Mouse (Mus musculus) left cerebral cortex, postnatal 10 days (tissue): Measurements from ENCODE around the gene Ephx1. TPM values are rescaled to one million over a fixed set of nuclear protein-coding genes. Genes with fewer than 3 reads are reported as not detected.
"Not testable (repeated sequence)": the region's sequence is repeated elsewhere in the genome, so short reads cannot be mapped to it uniquely, and the experiment has no call there.

Experiments used
- DNase-seq, 2 experiments: peaks; one replicate each; pipeline ENCODE4 v3.0.0; 2021 to 2022; ENCODE audit warnings: low spot score in 2 of 2, mixed read lengths in 1 of 2; ENCODE audit errors: extremely low spot score in 1 of 2
- intact Hi-C: fragments of 180-260 bp; cut with DNase I; formaldehyde crosslinking; loops from one replicate; pipeline ENCODE4 v1.15.1; 2025
- total RNA-seq, 2 experiments: library from RNA; stranded (reverse); gene quantifications; 2 replicates each; pipeline ENCODE4 v1.2.3; 2021

Gene Ephx1
- total RNA-seq, 2 experiments from 2014 or later: 12.3 to 12.7 TPM

GRCm38 (mm10) chr1:180944553-180944952 is 76.2 kb downstream of the Ephx1 start:
- no peak for DNase-seq
- intact Hi-C loops: no loop called here

- intact Hi-C loops: no loop called here
- no peak for DNase-seq
Observed at GRCm38 (mm10) chr1:180943896-180944295, 76.8 kb downstream of the Ephx1 start.

- intact Hi-C loops: no loop called here
- DNase-seq: no peak
Observed at GRCm38 (mm10) chr1:180943032-180943644, 77.6 kb downstream of the Ephx1 start.

GRCm38 (mm10) chr1:180942166-180943031 is 78.3 kb downstream of the Ephx1 start, which contains the start of gene Tmem63a:
Tmem63a (plus strand) TSS chr1:180942344.
- intact Hi-C loops: no loop called here
- DNase-seq: peak in 1 of 2 experiments; percentile 78

GRCm38 (mm10) chr1:180941726-180942125 is 79.0 kb downstream of the Ephx1 start:
- no peak for DNase-seq
- intact Hi-C loops: no loop called here

- DNase-seq: no peak
- intact Hi-C loops: no loop called here
Observed at GRCm38 (mm10) chr1:180940776-180941460, 79.8 kb downstream of the Ephx1 start.

- DNase-seq, intact Hi-C loops: not testable (repeated sequence)
Observed at GRCm38 (mm10) chr1:180938781-180939180, 81.9 kb downstream of the Ephx1 start.

- DNase-seq: not testable (repeated sequence)
Observed at GRCm38 (mm10) chr1:180937631-180938030, 83.1 kb downstream of the Ephx1 start.

GRCm38 (mm10) chr1:180936610-180937398 is 83.9 kb downstream of the Ephx1 start:
- peak in 1 of 2 experiments; percentile 70 for DNase-seq
- intact Hi-C loops: not testable (repeated sequence)

More at GRCm38 (mm10) chr1:180937631-180938030, 83.1 kb downstream of the Ephx1 start:
- intact Hi-C loops: not testable (repeated sequence)

GRCm38 (mm10) chr1:180934467-180935419 is 86.0 kb downstream of the Ephx1 start, which contains the start of gene Lefty1:
Lefty1 (plus strand) TSS chr1:180935022.
- no peak for DNase-seq
- intact Hi-C loops: no loop called here

- intact Hi-C loops: no loop called here
- no peak for DNase-seq
Observed at GRCm38 (mm10) chr1:180933659-180934058, 87.0 kb downstream of the Ephx1 start.

GRCm38 (mm10) chr1:180931106-180931505 is 89.6 kb downstream of the Ephx1 start:
- no peak for DNase-seq
- intact Hi-C loops: no loop called here

GRCm38 (mm10) chr1:180929599-180929998 is 91.1 kb downstream of the Ephx1 start:
- DNase-seq: no peak
- intact Hi-C loops: no loop called here

GRCm38 (mm10) chr1:180926286-180926685 is 94.4 kb downstream of the Ephx1 start:
- intact Hi-C loops: no loop called here

More at GRCm38 (mm10) chr1:180926286-180926685, 94.4 kb downstream of the Ephx1 start:
- DNase-seq: no peak
